Mouse (Mus musculus): Measurements from ENCODE around the gene Slc22a12.

The Slc22a12 gene

GRCm38 (mm10) chr19:6514940-6515339, 27.9 kb downstream of the Slc22a12 start:
- no peak for DNase-seq

DNA sequence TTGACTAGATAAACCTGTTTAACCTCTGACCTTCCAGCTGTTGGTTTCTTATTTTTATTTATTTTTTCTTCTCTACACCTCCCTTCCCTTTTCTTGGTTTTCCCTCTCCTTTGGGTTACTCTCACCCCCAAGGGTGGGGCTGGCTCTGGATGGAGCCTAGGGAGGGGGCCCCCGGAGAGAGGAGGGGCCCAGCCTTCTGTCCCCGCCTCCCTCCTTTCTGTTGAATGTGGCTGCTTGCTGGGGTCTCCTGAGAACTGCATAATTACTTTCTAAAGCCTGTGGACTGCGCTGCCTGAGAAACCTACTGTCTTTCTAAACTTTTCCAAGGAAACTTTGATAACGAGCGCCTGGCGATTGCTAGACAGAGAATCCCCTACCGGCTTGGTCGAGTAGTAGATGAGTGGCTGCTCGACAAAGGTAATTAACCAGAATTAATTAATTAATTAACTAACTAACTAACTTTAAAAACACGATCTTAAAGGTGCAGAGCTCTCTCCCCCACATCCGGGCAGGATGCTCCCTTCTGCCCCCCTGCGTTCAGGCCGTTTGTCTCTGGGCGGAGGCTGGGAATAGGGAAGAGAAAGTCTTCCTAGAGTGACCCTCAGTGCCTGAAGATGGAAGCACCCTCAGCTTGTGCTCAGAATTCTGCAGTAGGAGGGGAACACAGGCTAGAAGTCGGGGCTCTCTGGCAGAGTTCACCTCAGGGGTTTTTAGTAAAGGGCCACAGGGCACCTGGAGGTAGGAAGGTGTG, 29.3 kb downstream of the Slc22a12 start:
- no peak for DNase-seq

- DNase-seq, result no peak
Measured at GRCm38 (mm10) chr19:6510546-6510945, 32.3 kb downstream of the Slc22a12 start.

DNA sequence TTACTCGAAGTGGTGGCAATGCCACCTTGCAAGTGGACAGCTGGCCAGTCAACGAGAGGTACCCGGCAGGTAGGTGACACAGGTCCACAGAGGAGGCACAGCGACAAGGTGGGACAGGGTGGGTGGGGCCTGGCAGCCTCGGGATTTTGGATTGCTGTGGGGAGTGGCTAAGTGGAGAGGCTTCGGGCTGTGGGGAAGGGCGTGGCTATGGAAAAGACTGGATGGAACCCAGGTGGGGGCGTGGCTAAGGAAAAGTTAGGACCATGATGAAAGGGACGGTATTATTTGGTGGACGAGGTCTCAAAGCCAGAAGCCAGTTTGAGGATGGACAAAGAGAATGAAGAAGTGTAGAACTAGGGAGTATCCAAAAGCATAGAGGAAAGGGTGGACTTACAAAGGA, 33.0 kb downstream of the Slc22a12 start:
- DNase-seq, result no peak

DNA sequence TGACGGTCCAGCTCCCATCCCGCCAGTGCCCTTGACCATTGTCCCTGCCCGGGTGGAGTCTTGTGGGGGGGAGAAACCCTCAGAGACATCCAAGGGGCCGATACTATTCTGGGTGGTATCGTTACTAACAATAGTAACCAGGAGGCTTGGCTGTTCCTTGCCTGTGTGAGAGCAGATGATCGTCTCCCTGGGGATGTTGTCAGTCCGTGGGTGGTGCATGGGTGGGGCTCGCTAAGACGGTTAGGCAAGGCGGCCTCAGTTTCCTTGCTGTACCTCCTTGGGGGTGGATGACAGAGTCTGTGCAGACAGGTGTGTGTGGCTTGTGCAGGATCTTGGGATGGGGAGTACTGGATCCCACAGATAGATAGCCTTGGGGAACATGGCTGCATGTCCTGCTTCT, 35.4 kb downstream of the Slc22a12 start:
- DNase-seq, result no peak

- DNase-seq, result no peak
Measured at GRCm38 (mm10) chr19:6504656-6505045, 38.2 kb downstream of the Slc22a12 start.

- DNase-seq, result peak; percentile 58
Measured at GRCm38 (mm10) chr19:6503926-6504655, 38.7 kb downstream of the Slc22a12 start.

DNA sequence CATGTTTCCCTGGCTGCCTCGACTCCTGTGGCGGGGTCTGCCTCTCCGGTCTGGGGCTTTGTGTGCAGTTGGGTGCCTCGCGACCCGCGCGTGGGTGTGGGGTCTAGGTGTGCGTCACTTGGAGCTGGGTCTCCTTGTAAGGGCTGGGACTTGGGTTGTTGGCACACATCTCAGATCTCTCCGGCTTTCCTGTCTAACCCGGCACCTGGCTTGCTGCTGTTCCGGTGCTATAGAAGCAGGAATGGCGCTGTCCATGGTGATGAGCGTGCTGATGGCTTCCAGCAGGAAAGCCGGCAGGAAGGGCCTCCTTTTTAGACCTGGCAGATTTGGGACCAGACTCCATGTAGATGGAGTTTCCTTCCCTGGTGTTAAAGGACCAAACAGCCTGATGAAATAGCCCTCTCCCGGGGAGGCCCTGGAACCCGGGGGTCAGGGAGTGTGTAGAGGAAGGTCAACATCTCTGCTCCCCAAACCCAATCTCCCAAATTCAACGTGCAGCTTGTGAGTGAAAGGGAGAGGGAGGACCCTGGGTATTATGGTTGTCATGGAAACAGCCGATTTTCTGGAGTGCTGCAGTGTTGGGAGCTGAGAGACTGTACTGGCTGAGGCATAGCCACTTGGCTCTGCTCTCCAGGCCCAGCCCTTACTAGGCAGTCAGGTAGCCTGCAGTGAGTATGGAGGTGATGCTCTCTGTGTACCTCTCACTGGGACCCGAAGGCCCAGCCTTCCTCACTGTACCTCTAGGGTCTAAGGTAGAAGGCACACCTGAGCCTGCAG, 40.1 kb downstream of the Slc22a12 start:
- peak; percentile 72 for DNase-seq

GRCm38 (mm10) chr19:6502035-6502541, 40.7 kb downstream of the Slc22a12 start:
- DNase-seq, result peak; percentile 80

DNA sequence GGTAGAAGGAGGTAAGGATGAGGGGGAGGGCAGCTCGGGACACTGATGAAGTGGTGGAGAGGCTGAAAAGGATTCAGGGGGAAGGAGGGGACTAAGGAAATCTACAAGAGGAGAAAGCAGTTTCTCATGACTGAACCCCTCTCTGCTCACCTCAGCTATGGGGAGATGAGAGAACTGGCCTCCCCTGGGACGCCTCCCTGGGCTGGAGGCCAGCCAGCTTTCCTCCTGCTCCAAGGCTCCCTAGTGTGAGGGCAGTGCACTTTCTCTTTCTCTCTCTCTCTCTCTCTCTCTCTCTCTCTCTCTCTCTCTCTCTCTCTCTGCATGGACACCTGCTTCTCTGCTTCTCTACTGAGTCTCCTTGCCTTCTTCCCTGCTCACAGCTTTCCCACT, 42.2 kb downstream of the Slc22a12 start:
- no peak for DNase-seq

GRCm38 (mm10) chr19:6499860-6500635, 42.8 kb downstream of the Slc22a12 start:
- DNase-seq, result no peak

GRCm38 (mm10) chr19:6498350-6499131, 44.3 kb downstream of the Slc22a12 start:
- DNase-seq, result no peak

DNA sequence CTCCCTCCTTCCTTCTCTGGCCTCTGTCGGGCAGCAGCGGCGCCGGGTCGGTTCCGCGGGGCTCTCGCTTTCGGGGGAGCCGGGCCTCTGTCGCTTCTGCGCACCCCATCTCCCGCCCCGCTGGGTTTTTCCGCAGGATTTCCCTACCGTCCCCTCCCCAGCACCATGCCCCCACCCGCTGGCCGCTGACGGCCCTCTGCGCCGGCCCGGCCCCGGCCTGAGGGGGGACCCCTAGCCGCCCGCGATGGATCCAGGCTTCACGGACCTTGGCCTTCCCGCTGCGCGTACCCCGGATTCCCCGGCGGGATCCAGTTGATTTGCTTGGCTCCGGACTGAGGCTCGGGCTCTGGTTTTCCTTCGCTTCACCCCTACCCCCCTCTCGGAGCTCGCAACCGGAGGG, 45.0 kb downstream of the Slc22a12 start:
- DNase-seq, result peak; percentile 55

DNA sequence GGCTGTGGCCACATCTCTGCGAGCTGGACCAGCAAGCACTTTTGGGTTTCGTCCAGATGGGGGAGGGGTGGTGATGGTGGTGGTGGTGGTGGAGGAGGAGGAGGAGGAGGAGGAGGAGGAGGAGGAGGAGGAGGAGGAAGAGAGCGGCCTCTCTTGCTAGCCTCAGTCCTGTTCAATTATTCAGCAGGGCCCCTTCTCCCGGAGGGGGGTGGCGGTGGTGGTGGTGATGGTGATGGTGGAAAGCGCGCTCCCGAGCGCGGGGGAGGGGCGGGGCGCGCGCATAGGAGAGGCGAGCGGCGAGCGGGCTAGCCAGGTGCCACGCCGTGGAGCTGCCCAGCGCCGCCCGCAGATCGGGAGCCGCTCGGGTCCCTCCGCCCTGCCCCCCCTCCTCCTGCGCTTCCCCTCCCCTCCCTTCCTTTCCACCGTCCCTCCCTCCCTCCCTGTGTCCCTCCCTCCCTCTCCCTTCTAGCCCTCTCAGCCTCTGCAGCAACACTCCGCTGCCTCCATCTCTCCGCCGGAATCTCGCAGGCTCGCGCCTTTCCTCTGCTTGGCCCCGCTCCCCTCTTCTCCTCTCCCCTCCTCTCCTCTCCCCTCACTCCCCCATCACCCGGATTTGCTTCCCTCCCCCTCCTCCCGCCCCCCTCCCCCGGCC, 45.6 kb downstream of the Slc22a12 start:
- DNase-seq, result peak; percentile 82

DNA sequence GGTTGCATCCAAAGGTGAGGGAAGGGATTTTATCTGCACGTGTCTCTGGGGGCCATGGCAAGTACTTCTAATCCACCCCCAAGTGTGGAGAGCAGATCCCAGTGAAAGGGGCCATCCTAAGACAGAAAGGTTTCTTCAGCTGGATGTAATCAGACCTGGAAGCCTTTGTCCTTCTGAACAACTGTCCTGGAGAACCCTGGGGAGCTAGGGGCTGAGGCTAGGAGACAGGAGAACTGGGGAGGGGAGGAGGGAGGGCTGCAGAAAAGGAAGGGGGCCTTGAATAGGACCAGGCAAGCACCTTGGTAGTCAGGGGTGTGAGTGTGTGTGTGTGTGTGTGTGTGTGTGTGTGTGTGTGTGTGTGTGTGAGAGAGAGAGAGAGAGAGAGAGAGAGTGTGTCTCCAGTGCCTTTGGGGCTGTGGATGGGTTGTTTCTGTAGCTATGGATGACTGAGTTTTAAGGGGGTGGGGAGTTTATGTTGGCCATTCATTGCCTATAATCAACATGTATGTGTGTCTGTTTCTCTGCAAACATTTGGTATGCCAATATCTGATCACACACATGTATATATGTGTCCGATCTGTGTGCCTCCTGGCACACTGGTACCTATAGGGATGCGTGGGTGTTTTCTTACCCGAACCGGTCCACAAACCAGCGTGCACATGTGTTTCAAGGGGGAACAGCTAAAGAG, 46.2 kb downstream of the Slc22a12 start:
- DNase-seq, result no peak

DNA sequence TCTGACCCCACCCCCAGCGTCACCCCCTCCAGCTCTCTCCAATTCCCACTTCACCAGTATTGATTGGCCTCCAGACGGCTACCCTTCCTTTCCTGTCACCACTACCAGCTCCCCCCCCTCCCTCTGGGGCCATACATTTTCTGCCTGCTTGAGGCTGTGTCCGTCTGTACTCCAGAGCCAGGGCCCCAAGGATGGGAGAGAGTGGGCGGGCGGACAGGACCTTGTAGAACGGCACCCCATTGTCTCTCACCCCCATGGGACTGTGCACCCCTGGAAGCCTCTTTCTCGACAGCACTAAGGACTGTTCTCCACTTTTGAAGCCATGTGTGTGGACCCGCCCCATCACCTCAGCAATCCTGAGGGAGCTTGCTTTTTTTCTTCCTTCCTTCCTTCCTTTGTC, 47.1 kb downstream of the Slc22a12 start:
- DNase-seq, result no peak

DNA sequence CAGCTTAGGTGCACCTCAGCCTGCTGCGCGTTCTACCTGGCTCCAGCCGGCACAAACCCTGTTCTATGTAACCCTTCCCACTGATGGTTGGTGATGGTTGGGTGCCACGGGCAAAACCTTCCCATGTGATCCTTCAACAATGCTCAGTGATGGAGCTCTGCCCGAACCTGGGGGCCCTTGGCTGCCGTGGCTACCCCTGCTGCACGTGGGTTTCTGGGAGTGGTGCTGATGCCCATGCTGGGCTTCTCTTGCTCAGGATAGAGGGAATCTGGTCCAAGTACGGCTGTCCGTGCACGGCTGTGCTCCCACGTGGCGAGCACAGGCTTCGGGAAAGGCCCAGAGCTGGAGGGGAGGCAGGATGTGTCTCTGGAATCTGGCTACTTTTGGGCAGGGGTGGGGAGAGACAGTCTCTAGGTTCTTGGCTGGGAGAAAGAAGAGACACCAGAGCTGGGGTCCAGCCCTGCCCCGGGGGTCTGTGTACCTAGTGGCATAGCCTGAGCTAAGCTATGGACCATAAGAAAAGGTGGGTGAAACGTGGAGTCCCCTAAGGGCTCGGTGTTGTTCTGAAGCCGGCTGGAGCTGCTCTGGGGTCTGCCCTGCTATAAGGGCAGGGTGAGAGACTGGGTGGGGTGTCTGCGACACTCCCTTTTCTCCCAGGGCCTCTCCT, 48.2 kb downstream of the Slc22a12 start:
- DNase-seq, result no peak

GRCm38 (mm10) chr19:6494032-6494431, 48.8 kb downstream of the Slc22a12 start:
- DNase-seq, result no peak

- no peak for DNase-seq
Measured at GRCm38 (mm10) chr19:6493219-6493618, 49.6 kb downstream of the Slc22a12 start.

DNA sequence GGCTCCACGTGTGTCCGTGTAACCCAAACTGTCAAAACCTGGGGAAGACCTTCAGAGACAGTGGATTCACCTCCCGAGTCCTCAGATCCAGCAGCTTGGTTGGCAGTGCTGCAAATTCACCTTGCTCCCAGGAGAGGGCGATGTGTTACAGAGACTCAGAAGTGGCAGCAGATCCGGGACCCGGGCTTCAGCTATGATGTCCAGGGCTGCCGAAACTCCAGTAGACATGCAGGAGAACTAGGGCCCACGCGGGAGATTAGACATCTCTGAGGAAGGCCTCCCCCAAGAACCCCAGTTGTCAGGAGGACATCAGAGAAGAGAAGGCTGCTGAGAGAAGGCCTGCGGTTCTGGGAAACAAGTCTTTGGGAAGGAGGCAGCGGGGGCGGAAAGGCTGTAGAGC, 50.7 kb downstream of the Slc22a12 start:
- peak; percentile 85 for DNase-seq

Data from retina, postnatal 1 day (tissue).